Mouse (Mus musculus) neural tube, embryonic 11.5 days (tissue): ENCODE measurements around the gene Cep83. TPM values are rescaled to one million over a fixed set of nuclear protein-coding genes. Genes with fewer than 3 reads are reported as not detected.
"Not testable (repeated sequence)": the region's sequence is repeated elsewhere in the genome, so short reads cannot be mapped to it uniquely, and the experiment has no call there.

Experiments used
- ATAC-seq: fragments of 200-750 bp; cut with Nextera tagmentation; 2 replicates; pipeline ENCODE4 v1.8.0; 2017; ENCODE audit warnings: moderate number of reproducible peaks, mild to moderate bottlenecking, moderate TSS enrichment, moderate library complexity; ENCODE audit not compliant: insufficient read depth, low FRiP score, low TSS enrichment
- DNase-seq: peaks from one replicate; pipeline ENCODE4 v3.0.0-alpha.2; 2015; ENCODE audit warnings: low spot score
- H3K27ac ChIP-seq: fragments of 300-500 bp; sonication (generic); 2 replicates; pipeline ENCODE4 v1.5.1; 2014; ENCODE audit warnings: low read depth, mild to moderate bottlenecking, low read length
- H3K27me3 ChIP-seq: fragments of 300-500 bp; sonication (generic); 2 replicates; pipeline ENCODE4 v1.6.1; 2014; ENCODE audit warnings: mild to moderate bottlenecking, low read length, mixed read lengths; ENCODE audit not compliant: control insufficient read depth, insufficient read depth
- H3K36me3 ChIP-seq: fragments of 300-500 bp; sonication (generic); 2 replicates; pipeline ENCODE4 v1.6.1; 2014; ENCODE audit warnings: mild to moderate bottlenecking, low read length, moderate library complexity, mixed read lengths; ENCODE audit not compliant: control insufficient read depth, insufficient read depth
- H3K4me1 ChIP-seq: fragments of 300-500 bp; sonication (generic); 2 replicates; pipeline ENCODE4 v1.6.1; 2014; ENCODE audit warnings: low read length, mixed read lengths; ENCODE audit not compliant: control insufficient read depth, insufficient read depth
- H3K4me2 ChIP-seq: fragments of 300-500 bp; sonication (generic); 2 replicates; pipeline ENCODE4 v1.6.1; 2014; ENCODE audit warnings: low read depth, mild to moderate bottlenecking, moderate library complexity
- H3K4me3 ChIP-seq: fragments of 300-500 bp; sonication (generic); 2 replicates; pipeline ENCODE4 v1.5.1; 2014; ENCODE audit warnings: low read depth, low read length
- H3K9ac ChIP-seq: fragments of 300-500 bp; sonication (generic); 2 replicates; pipeline ENCODE4 v1.6.1; 2014; ENCODE audit warnings: mild to moderate bottlenecking, low read length
- H3K9me3 ChIP-seq: fragments of 300-500 bp; sonication (generic); 2 replicates; pipeline ENCODE4 v1.6.1; 2016; ENCODE audit warnings: low read length; ENCODE audit not compliant: control insufficient read depth
- WGBS: fragments of 180-500 bp; shearing (Covaris S2); extraction: QIAGEN DNeasy Blood & Tissue Kit; methylation state at CpG from one replicate; pipeline ENCODE4 v1.1.7; 2014; 5-methylcytosine and 5-hydroxymethylcytosine counted together
- polyA plus RNA-seq: library from polyadenylated mRNA; unstranded; fragments of >200 nt; fragmentation: Nextera tagmentation; extraction: Ambion mirVana; gene quantifications from 2 replicates; pipeline ENCODE4 v1.2.1, GENCODE M21; 2014

Gene Cep83
- polyA plus RNA-seq, 1 experiment from 2014 or later = 25.3 TPM

- ATAC-seq (no peak), DNase-seq (no peak)
- Histone ChIP-seq H3K4me2 (no peak overlapping the region), H3K9me3 (no peaks in the 10 kb centered on the region), H3K4me3 (no peak overlapping the region), H3K27ac (no peak overlapping the region), H3K27me3 (no peaks in the 10 kb centered on the region), H3K9ac (no peak overlapping the region), H3K4me1 (peaks cover 7% of the 10 kb centered on the region; the same call in 1 of the 2 replicates), H3K36me3 (no peaks in the 10 kb centered on the region)
- 95% methylated on average over 4 of the region's 4 CpGs for WGBS
Observed at GRCm38 (mm10) chr10:94692163-94692562, 3.7 kb downstream of the Cep83 start.

GRCm38 (mm10) chr10:94705643-94706258 is 17.3 kb downstream of the Cep83 start:
- ATAC-seq (no peak), DNase-seq (no peak)
- WGBS = 90% methylated on average over 4 of the region's 4 CpGs
- Histone ChIP-seq H3K4me1 (no peaks in the 10 kb centered on the region), H3K27me3 (no peaks in the 10 kb centered on the region), H3K9me3 (no peaks in the 10 kb centered on the region), H3K4me2 (no peak overlapping the region), H3K4me3 (no peak overlapping the region), H3K9ac (no peak overlapping the region), H3K36me3 (no peaks in the 10 kb centered on the region), H3K27ac (no peak overlapping the region)

DNA sequence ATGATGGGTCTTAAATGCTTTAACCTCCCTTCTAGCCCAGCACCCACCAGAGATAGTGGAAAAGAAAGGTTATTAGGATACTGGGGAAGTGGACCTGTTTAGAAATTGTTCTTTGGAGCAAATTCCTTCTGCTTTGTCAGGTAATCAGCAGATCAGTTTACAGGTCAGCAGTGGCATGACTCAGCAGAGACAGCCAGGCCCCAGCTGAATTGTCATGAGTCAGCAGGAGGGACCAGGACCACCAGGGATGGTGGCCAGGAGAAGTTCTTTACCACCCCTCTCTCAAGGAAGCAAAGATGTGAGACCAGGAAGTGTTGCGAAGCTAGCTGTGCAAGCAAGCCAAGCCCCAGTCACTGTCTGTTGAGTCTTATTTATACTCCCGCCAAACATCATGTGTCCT is 18.2 kb downstream of the Cep83 start:
- no peaks in the 10 kb centered on the region for H3K9me3 ChIP-seq
- H3K4me3 ChIP-seq = no peak overlapping the region
- no peaks in the 10 kb centered on the region for H3K36me3 ChIP-seq
- H3K27ac ChIP-seq = no peak overlapping the region
- no peaks in the 10 kb centered on the region for H3K4me1 ChIP-seq
- no peak overlapping the region for H3K4me2 ChIP-seq
- no peak for DNase-seq
- no peak for ATAC-seq
- no peak overlapping the region for H3K9ac ChIP-seq
- H3K27me3 ChIP-seq = no peaks in the 10 kb centered on the region
- WGBS = 92% methylated on average over 2 of the region's 2 CpGs

- Histone ChIP-seq H3K4me1 (no peaks in the 10 kb centered on the region), H3K27me3 (no peaks in the 10 kb centered on the region), H3K4me2 (no peak overlapping the region), H3K36me3 (no peaks in the 10 kb centered on the region), H3K27ac (no peak overlapping the region), H3K4me3 (no peak overlapping the region), H3K9me3 (no peaks in the 10 kb centered on the region), H3K9ac (no peak overlapping the region)
- DNase-seq (no peak), ATAC-seq (no peak)
- 90% methylated on average over 3 of the region's 3 CpGs for WGBS
Observed at GRCm38 (mm10) chr10:94709622-94710319, 21.3 kb downstream of the Cep83 start.

DNA sequence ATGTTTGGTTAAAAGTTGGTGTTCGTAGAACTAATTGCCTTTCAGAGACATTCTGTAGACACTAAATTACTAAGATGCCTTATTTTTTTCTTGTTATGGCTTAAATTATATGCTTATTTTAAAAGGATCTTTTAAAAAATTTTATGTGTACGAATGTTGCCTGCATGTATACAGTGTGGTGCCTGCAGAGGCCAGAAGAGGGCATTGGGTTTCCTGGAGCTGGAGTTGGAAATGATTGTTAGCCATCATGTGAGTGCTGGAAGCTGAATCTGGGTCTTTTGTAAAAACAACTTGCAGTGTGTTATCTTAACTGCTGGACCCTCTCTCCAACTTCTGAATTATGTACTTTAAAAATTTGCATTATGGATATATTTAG is 21.9 kb downstream of the Cep83 start:
- no peak for ATAC-seq

DNA sequence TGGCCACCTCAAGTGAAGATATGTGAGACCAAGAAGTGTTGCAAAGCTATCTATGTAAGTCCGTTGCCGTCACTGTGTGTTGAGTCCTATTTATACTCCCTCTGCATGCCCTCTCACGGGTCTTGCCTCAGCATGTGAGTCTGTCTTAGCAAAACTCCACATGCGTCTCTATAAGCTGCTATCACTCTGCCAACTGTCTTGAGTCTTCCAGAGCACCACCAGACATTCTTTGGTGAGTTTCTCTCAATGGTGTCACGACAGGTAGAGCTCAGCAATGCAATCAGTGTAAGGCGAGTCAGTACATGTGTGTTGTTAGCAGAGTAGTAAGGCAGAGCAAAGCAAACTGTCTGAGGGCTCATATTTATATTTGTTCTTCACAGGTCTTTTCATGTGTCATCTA is 31.8 kb downstream of the Cep83 start:
- no peak overlapping the region for H3K4me2 ChIP-seq
- no peaks in the 10 kb centered on the region for H3K27me3 ChIP-seq
- peaks cover 2% of the 10 kb centered on the region; the same call in 1 of the 2 replicates for H3K36me3 ChIP-seq
- no peak overlapping the region for H3K4me3 ChIP-seq
- WGBS = 91% methylated on average over 6 of the region's 6 CpGs
- no peak for ATAC-seq
- DNase-seq = no peak
- H3K9ac ChIP-seq = no peak overlapping the region
- no peaks in the 10 kb centered on the region for H3K4me1 ChIP-seq
- H3K9me3 ChIP-seq = no peaks in the 10 kb centered on the region
- H3K27ac ChIP-seq = no peak overlapping the region

More for the DNA sequence above, 21.9 kb downstream of the Cep83 start:
- no peak overlapping the region for H3K4me2 ChIP-seq
- H3K9me3 ChIP-seq = no peaks in the 10 kb centered on the region
- 96% methylated on average over 2 of the region's 2 CpGs for WGBS
- no peak overlapping the region for H3K9ac ChIP-seq
- no peaks in the 10 kb centered on the region for H3K27me3 ChIP-seq
- H3K36me3 ChIP-seq = no peaks in the 10 kb centered on the region
- no peak overlapping the region for H3K4me3 ChIP-seq
- no peak for DNase-seq
- H3K4me1 ChIP-seq = no peaks in the 10 kb centered on the region
- H3K27ac ChIP-seq = no peak overlapping the region

DNA sequence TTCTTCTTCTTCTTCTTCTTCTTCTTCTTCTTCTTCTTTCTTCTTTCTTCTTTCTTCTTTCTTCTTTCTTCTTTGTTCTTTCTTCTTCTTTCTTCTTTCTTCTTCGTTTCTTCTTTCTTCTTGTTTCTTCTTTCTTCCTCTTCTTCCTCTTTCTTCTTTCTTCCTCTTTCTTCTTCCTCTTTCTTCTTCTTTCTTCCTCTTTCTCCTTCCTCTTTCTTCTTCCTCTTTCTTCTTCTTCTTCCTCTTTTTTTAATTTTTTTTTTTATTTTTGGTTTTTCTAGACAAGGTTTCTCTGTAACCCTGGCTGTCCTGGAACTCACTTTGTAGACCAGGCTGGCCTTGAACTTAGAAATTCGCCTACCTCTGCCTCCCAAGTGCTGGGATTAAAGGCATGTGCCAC is 39.6 kb downstream of the Cep83 start:
- not testable (repeated sequence) for H3K4me1 ChIP-seq, H3K4me2 ChIP-seq, H3K9ac ChIP-seq, H3K27me3 ChIP-seq, ATAC-seq, H3K9me3 ChIP-seq, H3K4me3 ChIP-seq, H3K36me3 ChIP-seq, DNase-seq, H3K27ac ChIP-seq
- 91% methylated on average over 2 of the region's 2 CpGs for WGBS

- DNase-seq = no peak
- Histone ChIP-seq H3K4me2 (no peak overlapping the region), H3K27ac (no peak overlapping the region), H3K9me3 (no peaks in the 10 kb centered on the region), H3K4me3 (no peak overlapping the region), H3K4me1 (no peaks in the 10 kb centered on the region), H3K9ac (no peak overlapping the region), H3K27me3 (no peaks in the 10 kb centered on the region), H3K36me3 (no peaks in the 10 kb centered on the region)
- ATAC-seq = no peak
- 96% methylated on average over 3 of the region's 3 CpGs for WGBS
Observed at GRCm38 (mm10) chr10:94730445-94730844, 42.0 kb downstream of the Cep83 start.

GRCm38 (mm10) chr10:94734829-94735228 is 46.4 kb downstream of the Cep83 start:
- Histone ChIP-seq H3K4me2 (no peak overlapping the region), H3K9ac (no peak overlapping the region), H3K4me1 (no peaks in the 10 kb centered on the region), H3K9me3 (no peaks in the 10 kb centered on the region), H3K36me3 (no peaks in the 10 kb centered on the region), H3K4me3 (no peak overlapping the region), H3K27ac (no peak overlapping the region), H3K27me3 (no peaks in the 10 kb centered on the region)
- DNase-seq = no peak
- WGBS = 98% methylated on average over 3 of the region's 3 CpGs
- no peak for ATAC-seq
